Mouse (Mus musculus): Measurements from ENCODE around the gene Azi2.

Azi2 gene

GRCm38 (mm10) chr9:118082575-118083431, 42.5 kb downstream of the Azi2 start:
- DNase-seq (ENCODE audit: low read depth, low spot score): no peak

GRCm38 (mm10) chr9:118083834-118084233, 43.5 kb downstream of the Azi2 start:
- DNase-seq (ENCODE audit: low read depth, low spot score): no peak

GRCm38 (mm10) chr9:118099395-118099794, 59.1 kb downstream of the Azi2 start:
- peak; percentile 15 for DNase-seq (ENCODE audit: low read depth, low spot score)

GRCm38 (mm10) chr9:118100484-118100883, 60.2 kb downstream of the Azi2 start:
- DNase-seq (ENCODE audit: low read depth, low spot score): no peak

GRCm38 (mm10) chr9:118101802-118102201, 61.5 kb downstream of the Azi2 start:
- no peak for DNase-seq (ENCODE audit: low read depth, low spot score)

- DNase-seq (ENCODE audit: low read depth, low spot score): peak; percentile 62
These were observed 68.3 kb downstream of the Azi2 start for GRCm38 (mm10) chr9:118108527-118109011.

DNA sequence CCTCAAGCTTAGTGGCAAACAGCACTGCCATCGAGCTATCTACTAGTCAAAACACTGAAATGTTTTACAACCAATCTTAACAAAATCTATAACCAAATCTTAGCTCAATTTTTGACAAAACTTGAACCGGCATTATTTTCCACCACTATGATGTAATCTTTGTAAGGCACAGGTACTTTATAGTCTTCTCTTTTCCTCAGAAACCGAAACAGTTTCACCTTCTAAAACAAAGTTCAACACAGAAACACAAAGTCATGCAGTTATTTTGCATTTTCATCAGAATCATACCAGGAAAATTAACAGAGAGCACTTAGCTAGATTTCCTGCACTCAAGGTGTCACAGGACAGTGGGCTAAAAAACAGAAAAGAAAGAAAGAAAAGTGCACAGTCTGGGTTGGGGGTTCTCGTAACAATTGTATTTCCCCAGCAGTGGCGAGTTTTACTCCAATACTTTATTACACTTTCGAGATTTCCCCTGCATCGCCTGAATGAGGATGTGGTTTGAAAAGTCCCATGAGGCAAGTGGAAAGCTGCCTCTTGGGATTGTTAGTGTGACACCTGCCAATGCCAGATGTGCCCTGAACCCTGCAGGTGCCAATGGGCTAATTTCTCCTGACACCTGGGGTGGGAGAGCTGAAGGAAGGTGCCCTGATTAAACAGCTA, 69.5 kb downstream of the Azi2 start:
- no peak for DNase-seq (ENCODE audit: low read depth, low spot score)

DNA sequence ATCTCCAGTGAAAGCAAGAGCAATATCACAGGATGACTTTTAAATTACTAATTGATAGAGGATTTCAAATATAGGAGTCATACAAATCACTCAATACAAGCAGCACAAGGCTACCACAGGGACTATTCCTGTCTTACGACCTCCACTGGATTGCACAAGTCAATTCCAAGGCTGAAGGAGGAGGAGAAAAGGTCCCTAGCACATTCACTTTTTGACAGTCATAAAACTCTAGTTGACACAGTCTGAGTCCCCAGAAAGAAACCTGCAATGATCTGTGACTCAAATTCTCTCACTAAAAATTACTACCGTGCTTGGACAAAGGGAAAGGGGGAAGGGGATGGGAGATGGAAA, 70.0 kb downstream of the Azi2 start:
- DNase-seq (ENCODE audit: low read depth, low spot score): no peak

All from telencephalon, adult 2 months (tissue).